ENCODE assay signal across 26 mouse cellular contexts in the genomic region with DNA sequence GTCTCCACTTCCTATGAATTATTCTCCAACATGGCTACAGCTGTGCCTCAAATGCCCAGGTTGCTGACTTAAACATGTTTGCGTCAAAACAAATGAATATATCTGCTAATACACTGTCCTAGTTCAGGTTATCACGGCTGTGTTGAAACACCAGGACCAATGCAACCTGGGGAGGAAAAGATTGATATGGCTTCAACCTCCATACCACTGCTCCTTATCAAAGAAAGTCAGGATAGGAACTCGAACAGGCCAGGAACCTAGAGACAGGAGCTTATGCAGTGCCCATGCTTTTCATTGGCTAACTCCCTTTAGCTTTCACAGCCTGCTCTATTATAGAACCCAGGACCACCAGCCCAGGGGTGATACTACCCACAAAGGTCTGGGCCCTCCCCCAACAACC.
"Had no signal": no experiment of that assay in that cellular context is flagged by ENCODE, and none has a peak within 500 bp of the region (broad histone marks: within the 10 kb centered on the region; RNA-seq: fewer than 3 reads in every experiment).

No protein-coding gene starts in this region.

- H3K9me3 ChIP-seq: embryonic facial prominence, embryonic 10.5 days; embryonic facial prominence, embryonic 12.5 days; embryonic facial prominence, embryonic 13.5 days; embryonic facial prominence, embryonic 15.5 days; forebrain, embryonic 10.5 days; forebrain, embryonic 12.5 days; forebrain, embryonic 13.5 days; forebrain, embryonic 15.5 days had no signal

- H3K36me3 ChIP-seq: embryonic facial prominence, embryonic 10.5 days; embryonic facial prominence, embryonic 12.5 days; embryonic facial prominence, embryonic 13.5 days; embryonic facial prominence, embryonic 15.5 days; forebrain, embryonic 12.5 days; forebrain, embryonic 15.5 days had no signal

- ATAC-seq: forebrain, embryonic 13.5 days; forebrain, embryonic 14.5 days; forebrain, embryonic 15.5 days; forebrain, embryonic 16.5 days had no signal

- H3K4me2 ChIP-seq: embryonic facial prominence, embryonic 12.5 days; embryonic facial prominence, embryonic 13.5 days; embryonic facial prominence, embryonic 15.5 days; forebrain, embryonic 12.5 days; forebrain, embryonic 13.5 days; forebrain, embryonic 15.5 days had no signal

- H3K9ac ChIP-seq: embryonic facial prominence, embryonic 12.5 days; embryonic facial prominence, embryonic 13.5 days; embryonic facial prominence, embryonic 15.5 days; forebrain, embryonic 12.5 days; forebrain, embryonic 13.5 days; forebrain, embryonic 15.5 days had no signal

- H3K4me3 ChIP-seq: embryonic facial prominence, embryonic 10.5 days; embryonic facial prominence, embryonic 12.5 days; embryonic facial prominence, embryonic 13.5 days; embryonic facial prominence, embryonic 15.5 days; erythroblast, embryonic 14.5 days; forebrain, embryonic 10.5 days; forebrain, embryonic 12.5 days; forebrain, embryonic 13.5 days; forebrain, embryonic 15.5 days; gastrocnemius, adult 2 months; heart, adult 2 months had no signal

- DNase-seq: cerebellum, adult 8-10 months; cerebellum, adult 9-10 months; cerebellum, adult 9-11 months; cerebellum, postnatal 10 days; cerebellum, postnatal 14 days; cerebellum, postnatal 25 days; cerebellum, postnatal 36 days; embryo, embryonic 11 days; gastrocnemius, adult 2 months; gastrocnemius, postnatal 10 days; gastrocnemius, postnatal 14 days; gastrocnemius, postnatal 25 days; gastrocnemius, postnatal 36 days; heart, adult 18-20 months; heart, adult 2 months had no signal

- H3K27me3 ChIP-seq: embryonic facial prominence, embryonic 12.5 days; embryonic facial prominence, embryonic 13.5 days; embryonic facial prominence, embryonic 15.5 days; forebrain, embryonic 12.5 days; forebrain, embryonic 13.5 days; forebrain, embryonic 15.5 days had no signal

- H3K27ac ChIP-seq: embryonic facial prominence, embryonic 10.5 days; embryonic facial prominence, embryonic 12.5 days; embryonic facial prominence, embryonic 13.5 days; embryonic facial prominence, embryonic 15.5 days; forebrain, embryonic 10.5 days; forebrain, embryonic 12.5 days; forebrain, embryonic 13.5 days; forebrain, embryonic 15.5 days; gastrocnemius, adult 2 months; heart, adult 2 months had no signal

- H3K4me1 ChIP-seq: embryonic facial prominence, embryonic 15.5 days had no signal
